Mouse (Mus musculus) heart, adult 2 months (tissue): Measurements from ENCODE around the gene Fads3.

Source experiments
- CTCF ChIP-seq: fragments of 200-600 bp; IDR thresholded peaks from 2 replicates; pipeline ENCODE4 v1.8.1; 2022; ENCODE audit warnings: antibody characterized with exemption, mild to moderate bottlenecking, moderate library complexity
- EP300 ChIP-seq: fragments of 200-500 bp; IDR thresholded peaks from 2 replicates; pipeline ENCODE4 v1.6.1; 2011; ENCODE audit warnings: low read depth, low read length, control low read depth; ENCODE audit not compliant: insufficient read depth
- POLR2A ChIP-seq: fragments of 200-500 bp; IDR thresholded peaks from 2 replicates; pipeline ENCODE4 v1.6.1; 2011; ENCODE audit warnings: mild to moderate bottlenecking, low read depth, low read length, control low read depth; ENCODE audit not compliant: insufficient read depth

- TF ChIP-seq CTCF (no peak), POLR2A (no peak), EP300 (no peak)
Observed at GRCm38 (mm10) chr19:9997204-9998062, 43.9 kb upstream of the Fads3 start.
